Mouse (Mus musculus): ENCODE data around the gene Nqo1. TPM values are rescaled to one million over a fixed set of nuclear protein-coding genes. Genes with fewer than 3 reads are reported as not detected.

Gene Nqo1
- 137 and 221 TPM in 2 replicates for polyA plus RNA-seq (2011; ENCODE audit: insufficient read length, low read depth, missing spikeins)

GRCm38 (mm10) chr8:107403038-107403781 is at the start of gene Nqo1:
TSS of gene Nqo1 (minus strand) at chr8:107403206.
- no peaks in the 10 kb centered on the region; the same call in 1 of the 2 replicates for H3K4me1 ChIP-seq (ENCODE audit: control insufficient read depth, insufficient read depth, low read length)
- no peak for TF ChIP-seq CTCF (IDR thresholded peaks at IDR 0.05; ENCODE audit: borderline replicate concordance, insufficient read depth, low read length)
- TF ChIP-seq POLR2A (IDR thresholded peaks at IDR 0.05; ENCODE audit: low read depth, low read length) = peak; percentile 95
- peak within 1 kb of the TSS; percentile 14 for H3K4me3 ChIP-seq (ENCODE audit: insufficient read depth, low read length)
- H3K27ac ChIP-seq (ENCODE audit: insufficient read depth, low read length) = peak within 1 kb of the TSS; percentile 88

- peaks cover 13% of the 10 kb centered on the region; the same call in 1 of the 2 replicates for H3K4me1 ChIP-seq (ENCODE audit: control insufficient read depth, insufficient read depth, low read length)
- no peak for TF ChIP-seq CTCF (IDR thresholded peaks at IDR 0.05; ENCODE audit: borderline replicate concordance, insufficient read depth, low read length)
- TF ChIP-seq POLR2A (IDR thresholded peaks at IDR 0.05; ENCODE audit: low read depth, low read length) = no peak
- no peak overlapping the region for H3K4me3 ChIP-seq (ENCODE audit: insufficient read depth, low read length)
- H3K27ac ChIP-seq (ENCODE audit: insufficient read depth, low read length) = no peak overlapping the region
Measured at GRCm38 (mm10) chr8:107451414-107452066, 48.5 kb upstream of the Nqo1 start.

- H3K4me3 ChIP-seq (ENCODE audit: insufficient read depth, low read length) = no peak overlapping the region
- TF ChIP-seq POLR2A (IDR thresholded peaks at IDR 0.05; ENCODE audit: low read depth, low read length) (no peak), CTCF (IDR thresholded peaks at IDR 0.05; ENCODE audit: borderline replicate concordance, insufficient read depth, low read length) (no peak)
- H3K4me1 ChIP-seq (ENCODE audit: control insufficient read depth, insufficient read depth, low read length) = peaks cover 10% of the 10 kb centered on the region; the same call in 1 of the 2 replicates
- H3K27ac ChIP-seq (ENCODE audit: insufficient read depth, low read length) = no peak overlapping the region
Measured at GRCm38 (mm10) chr8:107449655-107450054, 46.6 kb upstream of the Nqo1 start.

- no peak overlapping the region for H3K27ac ChIP-seq (ENCODE audit: insufficient read depth, low read length)
- no peak overlapping the region for H3K4me3 ChIP-seq (ENCODE audit: insufficient read depth, low read length)
- TF ChIP-seq POLR2A (IDR thresholded peaks at IDR 0.05; ENCODE audit: low read depth, low read length) (no peak), CTCF (IDR thresholded peaks at IDR 0.05; ENCODE audit: borderline replicate concordance, insufficient read depth, low read length) (no peak)
- H3K4me1 ChIP-seq (ENCODE audit: control insufficient read depth, insufficient read depth, low read length) = peaks cover 10% of the 10 kb centered on the region; the same call in 1 of the 2 replicates
Measured at GRCm38 (mm10) chr8:107449130-107449529, 46.1 kb upstream of the Nqo1 start.

- Histone ChIP-seq H3K4me1 (ENCODE audit: control insufficient read depth, insufficient read depth, low read length) (peaks cover 10% of the 10 kb centered on the region; the same call in 1 of the 2 replicates), H3K4me3 (ENCODE audit: insufficient read depth, low read length) (no peak overlapping the region), H3K27ac (ENCODE audit: insufficient read depth, low read length) (no peak overlapping the region)
- TF ChIP-seq CTCF (IDR thresholded peaks at IDR 0.05; ENCODE audit: borderline replicate concordance, insufficient read depth, low read length) (no peak), POLR2A (IDR thresholded peaks at IDR 0.05; ENCODE audit: low read depth, low read length) (no peak)
Measured at GRCm38 (mm10) chr8:107448382-107448889, 45.4 kb upstream of the Nqo1 start.

GRCm38 (mm10) chr8:107447713-107448112 is 44.7 kb upstream of the Nqo1 start:
- H3K27ac ChIP-seq (ENCODE audit: insufficient read depth, low read length) = no peak overlapping the region
- H3K4me1 ChIP-seq (ENCODE audit: control insufficient read depth, insufficient read depth, low read length) = peaks cover 10% of the 10 kb centered on the region; the same call in 1 of the 2 replicates
- TF ChIP-seq POLR2A (IDR thresholded peaks at IDR 0.05; ENCODE audit: low read depth, low read length) (no peak), CTCF (IDR thresholded peaks at IDR 0.05; ENCODE audit: borderline replicate concordance, insufficient read depth, low read length) (no peak)
- H3K4me3 ChIP-seq (ENCODE audit: insufficient read depth, low read length) = no peak overlapping the region

- Histone ChIP-seq H3K4me1 (ENCODE audit: control insufficient read depth, insufficient read depth, low read length) (peaks cover 10% of the 10 kb centered on the region; the same call in 1 of the 2 replicates), H3K27ac (ENCODE audit: insufficient read depth, low read length) (no peak overlapping the region), H3K4me3 (ENCODE audit: insufficient read depth, low read length) (no peak overlapping the region)
- TF ChIP-seq CTCF (IDR thresholded peaks at IDR 0.05; ENCODE audit: borderline replicate concordance, insufficient read depth, low read length) = no peak
- no peak for TF ChIP-seq POLR2A (IDR thresholded peaks at IDR 0.05; ENCODE audit: low read depth, low read length)
Measured at GRCm38 (mm10) chr8:107444626-107445025, 41.6 kb upstream of the Nqo1 start.

GRCm38 (mm10) chr8:107439880-107440625 is 37.0 kb upstream of the Nqo1 start:
- no peak overlapping the region for H3K27ac ChIP-seq (ENCODE audit: insufficient read depth, low read length)
- no peak overlapping the region for H3K4me3 ChIP-seq (ENCODE audit: insufficient read depth, low read length)
- H3K4me1 ChIP-seq (ENCODE audit: control insufficient read depth, insufficient read depth, low read length) = no peaks in the 10 kb centered on the region
- TF ChIP-seq CTCF (IDR thresholded peaks at IDR 0.05; ENCODE audit: borderline replicate concordance, insufficient read depth, low read length) = no peak
- TF ChIP-seq POLR2A (IDR thresholded peaks at IDR 0.05; ENCODE audit: low read depth, low read length) = no peak

GRCm38 (mm10) chr8:107437711-107438110 is 34.7 kb upstream of the Nqo1 start:
- no peaks in the 10 kb centered on the region for H3K4me1 ChIP-seq (ENCODE audit: control insufficient read depth, insufficient read depth, low read length)
- TF ChIP-seq POLR2A (IDR thresholded peaks at IDR 0.05; ENCODE audit: low read depth, low read length) (no peak), CTCF (IDR thresholded peaks at IDR 0.05; ENCODE audit: borderline replicate concordance, insufficient read depth, low read length) (no peak)
- H3K4me3 ChIP-seq (ENCODE audit: insufficient read depth, low read length) = no peak overlapping the region
- H3K27ac ChIP-seq (ENCODE audit: insufficient read depth, low read length) = no peak overlapping the region

All from embryonic fibroblast, embryonic 13.5 days (primary cell).